Mouse (Mus musculus): ENCODE measurements around the gene Klhl11. TPM values are rescaled to one million over a fixed set of nuclear protein-coding genes. Genes with fewer than 3 reads are reported as not detected.
A peak's percentile ranks its signal among the peaks of the same experiment; 100 is the strongest.

Gene Klhl11
- total RNA-seq, 2 experiments from 2014 or later = 119 to 121 TPM

DNA sequence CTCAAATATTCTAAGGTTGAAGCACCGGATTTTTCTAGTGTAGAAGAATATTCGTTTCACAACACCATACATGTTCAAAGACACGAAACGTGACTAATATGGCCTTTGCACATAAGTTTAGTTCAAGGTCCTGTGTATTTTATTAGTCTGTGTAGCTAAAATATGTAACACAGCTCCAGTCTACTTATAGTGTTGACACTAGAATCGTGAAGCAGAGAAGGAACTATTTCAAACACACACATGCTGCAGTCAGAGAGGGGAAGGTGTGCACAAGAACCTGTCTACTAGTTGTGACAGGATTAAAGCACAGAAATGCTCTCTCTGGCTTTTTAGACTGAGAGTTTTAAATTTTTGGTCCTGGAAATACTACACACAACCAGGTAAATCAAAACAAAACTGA, 14.8 kb downstream of the Klhl11 start:
- Histone ChIP-seq H3K27ac (no peak overlapping the region), H3K4me3 (no peak overlapping the region)
- no peak for DNase-seq (ENCODE audit: low spot score in 2 of 2)
- TF ChIP-seq CTCF (conservative IDR thresholded peaks at IDR 0.05) = no peak

DNA sequence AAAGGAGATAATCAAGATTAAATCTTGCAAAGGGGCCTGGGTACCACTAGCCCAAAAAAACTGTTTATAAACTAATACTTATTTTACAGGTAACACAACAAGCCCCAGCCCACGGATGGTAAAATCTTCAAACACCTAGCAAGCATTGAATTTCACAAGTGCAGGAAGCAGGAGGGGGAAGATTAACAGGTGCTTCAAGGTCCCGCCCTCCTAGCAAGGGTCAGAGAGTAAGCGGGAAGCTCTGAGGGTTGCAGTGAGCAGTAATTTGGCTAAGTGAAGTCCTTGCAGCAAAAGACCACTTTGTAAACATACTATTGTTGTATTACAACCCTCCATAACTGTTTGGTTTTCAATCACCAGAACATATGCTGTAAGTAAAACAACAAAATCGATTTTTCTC, 15.3 kb downstream of the Klhl11 start:
- DNase-seq (ENCODE audit: low spot score in 2 of 2) = no peak
- H3K4me3 ChIP-seq = no peak overlapping the region
- no peak for TF ChIP-seq CTCF (conservative IDR thresholded peaks at IDR 0.05)
- H3K27ac ChIP-seq = no peak overlapping the region

DNA sequence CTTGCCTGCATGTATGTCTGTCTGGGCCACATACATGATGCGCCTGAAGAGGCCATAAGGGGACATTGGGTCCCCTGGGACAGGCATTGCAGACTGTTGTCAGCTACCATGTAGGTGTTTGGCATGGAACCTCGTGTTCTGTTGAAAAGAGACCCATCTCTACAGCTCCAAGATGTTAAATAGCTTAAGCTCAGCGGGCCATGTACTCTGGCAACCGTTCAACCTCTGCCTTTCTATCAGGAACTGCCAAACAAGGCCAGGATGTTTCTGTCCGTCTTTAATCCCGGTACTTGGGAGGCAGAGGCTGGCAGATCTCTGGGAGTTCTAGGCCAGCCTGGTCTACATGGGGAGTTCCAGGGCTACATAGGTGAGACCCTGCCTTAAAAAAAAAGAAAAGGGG, 29.9 kb downstream of the Klhl11 start:
- no peak for DNase-seq (ENCODE audit: low spot score in 2 of 2)
- TF ChIP-seq CTCF (conservative IDR thresholded peaks at IDR 0.05) = no peak
- no peak overlapping the region for H3K4me3 ChIP-seq
- no peak overlapping the region for H3K27ac ChIP-seq

DNA sequence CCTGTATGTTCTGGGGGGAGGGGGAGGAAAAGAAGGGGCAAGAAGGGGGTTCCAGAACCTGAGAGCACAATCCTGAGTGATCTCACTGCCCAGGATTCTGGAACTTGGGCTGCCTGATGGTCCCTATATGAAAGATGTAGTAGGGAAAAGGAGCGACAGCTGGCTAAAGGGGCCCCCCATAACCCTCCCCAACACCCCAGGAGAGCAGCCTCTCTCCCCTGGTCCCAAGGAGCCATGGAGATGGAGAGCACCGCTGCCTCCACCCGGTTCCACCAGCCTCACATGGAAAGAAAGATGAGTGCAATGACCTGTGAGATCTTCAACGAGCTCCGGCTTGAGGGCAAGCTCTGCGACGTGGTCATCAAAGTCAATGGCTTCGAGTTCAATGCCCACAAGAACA, 30.7 kb downstream of the Klhl11 start, which contains the start of the genes Nt5c3b and Klhl10:
Gene Nt5c3b (minus strand): TSS at position 12 of the 400 bp plus-strand sequence.
Gene Klhl10 (plus strand): TSS at position 121 of the 400 bp plus-strand sequence.
- no peak for DNase-seq (ENCODE audit: low spot score in 2 of 2)
- H3K4me3 ChIP-seq = peak within 1 kb of the TSS; percentile 83
- peak within 1 kb of the TSS; percentile 95 for H3K27ac ChIP-seq
- no peak for TF ChIP-seq CTCF (conservative IDR thresholded peaks at IDR 0.05)

DNA sequence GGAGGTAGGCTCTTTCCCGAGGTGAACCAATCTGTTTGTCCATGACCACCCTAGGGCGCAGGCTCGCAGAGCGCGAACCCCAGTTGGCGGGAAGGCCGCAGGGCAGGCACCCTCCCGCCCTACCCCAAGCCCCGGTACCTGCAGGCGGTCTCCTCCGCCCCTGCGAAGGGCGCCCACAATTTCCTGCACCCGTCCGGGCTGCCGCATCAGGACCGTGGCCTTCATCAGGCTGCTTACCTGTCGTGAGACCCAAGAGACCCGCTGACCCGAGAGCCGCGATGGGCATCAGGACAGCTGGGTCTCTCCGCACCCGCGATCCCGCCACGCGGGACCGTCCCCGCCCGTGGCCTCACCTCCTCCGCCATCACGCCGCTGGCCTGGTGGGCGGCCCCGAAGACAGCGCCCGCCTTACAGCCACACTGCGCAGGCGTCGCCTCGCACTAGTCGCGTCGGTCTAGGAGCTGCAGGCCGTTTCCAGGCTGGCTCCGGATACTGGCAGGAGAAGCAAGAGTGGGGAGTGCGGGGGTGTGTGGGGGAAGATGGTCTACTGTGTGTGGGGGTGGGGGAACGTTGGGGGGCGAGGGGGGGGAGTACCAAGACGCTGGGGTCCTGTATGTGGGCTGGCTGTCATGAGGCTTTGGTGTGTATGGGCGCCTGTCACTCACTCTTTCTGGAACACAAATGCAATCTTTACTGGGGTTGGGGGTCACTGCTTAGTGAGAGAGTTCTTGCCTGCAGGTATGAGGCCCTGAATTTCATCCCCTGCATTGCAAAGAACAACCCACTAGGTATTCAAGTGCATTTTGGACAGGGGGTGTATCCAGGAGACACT, 31.6 kb downstream of the Klhl11 start:
- H3K4me3 ChIP-seq = peak overlapping the region; percentile 83
- no peak for TF ChIP-seq CTCF (conservative IDR thresholded peaks at IDR 0.05)
- DNase-seq (ENCODE audit: low spot score in 2 of 2) = peak; percentile 80 to 85
- peak overlapping the region; percentile 95 for H3K27ac ChIP-seq

DNA sequence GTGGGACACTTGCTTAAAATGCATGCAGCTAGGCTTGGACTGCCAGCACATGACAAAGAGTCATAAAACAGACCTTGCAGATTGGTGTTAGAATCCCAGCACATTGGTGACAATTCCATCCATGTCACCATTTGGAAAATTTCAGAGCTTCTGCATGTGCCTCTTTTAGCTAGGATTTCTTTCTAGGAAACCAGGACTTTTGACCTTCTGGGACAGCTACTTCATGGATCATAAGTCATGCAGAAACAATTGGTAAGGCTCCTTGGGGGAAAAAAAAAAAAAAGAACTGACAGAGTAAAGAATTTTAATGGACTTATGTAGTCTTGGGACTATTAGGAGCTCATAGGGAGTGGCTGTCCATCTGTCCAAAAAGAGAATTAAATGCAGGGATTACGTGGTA, 34.6 kb downstream of the Klhl11 start:
- no peak for DNase-seq (ENCODE audit: low spot score in 2 of 2)
- H3K27ac ChIP-seq = no peak overlapping the region
- H3K4me3 ChIP-seq = no peak overlapping the region
- TF ChIP-seq CTCF (conservative IDR thresholded peaks at IDR 0.05) = no peak

DNA sequence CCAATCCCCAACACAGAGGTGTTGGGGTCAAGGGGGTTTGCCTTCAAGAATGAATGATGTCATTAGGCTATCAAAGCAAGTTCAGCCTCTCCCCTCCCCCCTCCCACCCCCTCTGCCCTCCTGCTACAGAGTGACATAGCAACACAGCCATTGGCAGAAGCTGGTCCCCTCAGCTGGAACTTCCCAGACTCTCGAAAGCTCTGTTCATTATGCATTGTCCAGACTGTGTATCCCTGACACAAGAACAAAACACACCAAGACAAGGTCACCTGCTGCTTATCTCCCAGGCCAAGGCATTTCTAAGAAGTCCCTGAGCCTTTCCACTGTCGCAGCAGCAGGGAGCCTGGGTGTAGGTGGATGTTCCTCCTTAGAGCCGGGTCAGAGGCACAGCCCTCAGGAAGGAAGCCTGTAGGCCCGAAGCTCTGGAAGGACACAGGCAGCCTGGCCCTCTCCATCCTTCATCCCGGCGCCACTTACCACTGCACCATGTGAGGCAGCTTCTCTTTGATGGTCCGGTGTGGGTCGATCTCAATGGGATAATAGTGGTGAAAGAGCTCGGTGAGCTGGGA, 36.8 kb downstream of the Klhl11 start:
- H3K27ac ChIP-seq = no peak overlapping the region
- no peak for TF ChIP-seq CTCF (conservative IDR thresholded peaks at IDR 0.05)
- H3K4me3 ChIP-seq = no peak overlapping the region
- DNase-seq (ENCODE audit: low spot score in 2 of 2) = no peak

DNA sequence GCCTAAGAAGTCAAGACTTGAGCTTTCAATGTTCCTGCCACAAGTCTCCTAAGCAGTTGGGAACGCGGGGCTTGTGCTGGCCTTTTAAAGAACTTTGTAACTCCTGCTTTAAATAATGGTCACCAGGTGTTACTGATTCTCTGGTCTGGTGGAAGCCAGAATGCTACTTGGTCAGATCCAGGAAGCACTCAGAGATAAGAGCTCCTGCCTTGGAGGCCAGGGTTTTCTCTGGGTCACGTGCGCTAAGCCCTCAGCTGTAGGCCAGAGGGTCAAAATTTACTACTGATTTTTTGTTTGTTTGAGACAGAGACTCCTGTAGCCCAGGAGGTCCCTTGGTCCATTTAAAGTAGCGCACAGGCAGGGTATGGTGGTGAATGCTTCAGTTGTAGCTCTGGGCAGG, 40.5 kb downstream of the Klhl11 start:
- TF ChIP-seq CTCF (conservative IDR thresholded peaks at IDR 0.05) = no peak
- no peak for DNase-seq (ENCODE audit: low spot score in 2 of 2)
- Histone ChIP-seq H3K27ac (no peak overlapping the region), H3K4me3 (no peak overlapping the region)

DNA sequence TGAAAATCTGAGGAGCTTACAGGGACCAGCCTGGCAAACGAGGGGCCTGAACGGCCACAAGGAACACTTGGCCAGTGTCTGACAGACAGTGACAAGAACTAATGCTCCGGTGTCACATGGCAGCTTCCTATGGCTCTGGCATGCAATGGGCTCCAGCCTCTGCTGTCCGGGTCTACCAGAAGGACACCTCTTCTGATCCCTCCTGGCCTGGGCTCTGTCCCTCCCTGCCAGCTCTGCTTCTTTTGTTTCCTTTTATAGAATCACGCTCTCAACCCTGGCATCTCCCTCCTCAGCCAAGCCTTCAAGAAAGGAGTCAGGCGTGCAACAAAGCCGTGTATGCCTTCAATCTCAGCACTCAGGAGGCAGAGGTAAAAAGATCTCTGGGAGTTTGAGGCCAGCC, 42.5 kb downstream of the Klhl11 start:
- Histone ChIP-seq H3K27ac (peak overlapping the region; percentile 36; the same call in 1 of the 2 replicates), H3K4me3 (no peak overlapping the region)
- DNase-seq (ENCODE audit: low spot score in 2 of 2) = no peak
- TF ChIP-seq CTCF (conservative IDR thresholded peaks at IDR 0.05) = no peak

DNA sequence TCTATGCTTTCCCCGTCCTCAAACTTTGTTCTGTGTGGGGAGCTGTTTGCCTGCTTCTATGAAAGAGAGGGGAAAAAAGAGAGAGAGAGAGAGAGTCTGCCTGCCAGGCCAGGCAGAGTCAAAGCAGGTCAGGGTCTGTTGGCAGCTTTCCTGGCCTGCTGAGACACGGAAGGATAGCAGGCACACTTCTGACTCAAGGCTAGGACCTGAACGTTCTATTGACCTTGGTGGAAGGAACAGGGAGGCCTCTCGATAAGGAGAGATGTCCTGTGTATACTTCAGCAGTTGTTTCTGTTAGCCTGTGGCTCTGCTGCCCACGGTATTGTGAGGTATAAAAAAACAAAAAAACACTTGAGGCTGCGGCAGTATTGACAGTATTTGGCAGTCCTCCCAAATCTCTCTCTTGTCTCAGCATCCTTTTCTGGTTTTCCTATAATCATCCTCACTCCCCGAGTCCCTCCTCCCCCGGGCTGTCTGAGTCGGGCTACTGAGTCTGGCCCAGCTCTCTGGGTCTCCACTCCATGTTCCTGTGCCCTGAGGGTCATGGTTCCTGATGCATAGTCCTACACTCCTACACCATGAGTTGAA, 43.8 kb downstream of the Klhl11 start:
- Histone ChIP-seq H3K4me3 (no peak overlapping the region), H3K27ac (peak overlapping the region; percentile 70)
- TF ChIP-seq CTCF (conservative IDR thresholded peaks at IDR 0.05) = no peak
- DNase-seq (ENCODE audit: low spot score in 2 of 2) = no peak

DNA sequence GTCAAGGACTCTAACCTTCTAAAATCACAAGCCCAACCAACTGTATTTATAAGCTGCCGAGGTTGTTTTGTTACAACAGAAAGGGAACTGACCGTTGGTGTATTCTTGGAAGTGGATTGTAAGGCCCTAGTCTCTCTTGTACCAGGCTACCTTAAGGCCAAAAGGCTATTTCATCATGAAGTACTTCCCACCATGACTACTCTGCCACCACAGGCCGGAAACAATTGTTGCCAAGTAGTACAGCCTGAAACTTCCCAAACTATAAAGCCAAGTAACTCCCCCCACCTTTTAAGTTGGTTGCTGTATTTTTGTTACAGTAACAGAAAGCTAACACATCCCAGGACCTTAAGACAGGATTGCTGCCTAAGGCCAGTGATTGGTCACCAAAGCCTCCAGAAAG, 45.7 kb downstream of the Klhl11 start:
- no peak for TF ChIP-seq CTCF (conservative IDR thresholded peaks at IDR 0.05)
- Histone ChIP-seq H3K4me3 (no peak overlapping the region), H3K27ac (no peak overlapping the region)
- no peak for DNase-seq (ENCODE audit: low spot score in 2 of 2)

DNA sequence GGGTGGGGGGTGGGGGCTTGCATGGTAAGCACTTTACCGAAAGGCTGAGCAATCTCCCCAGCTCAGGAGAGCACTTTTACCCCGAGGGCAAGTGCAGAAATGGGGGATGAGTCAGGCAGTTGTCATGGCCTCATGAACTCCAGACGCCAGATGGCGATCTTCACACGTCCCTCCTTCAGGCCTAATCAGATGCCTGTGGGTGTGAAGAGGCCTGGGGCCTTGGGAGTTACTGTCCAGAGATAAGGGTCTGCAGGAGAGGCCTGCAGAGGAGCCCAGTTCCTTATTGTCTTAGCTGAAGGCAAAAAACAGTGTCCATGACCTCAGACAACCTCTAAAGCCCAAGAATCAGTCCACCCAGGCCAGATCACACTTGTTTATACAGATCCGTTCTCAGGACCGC, 46.7 kb downstream of the Klhl11 start:
- Histone ChIP-seq H3K4me3 (no peak overlapping the region), H3K27ac (no peak overlapping the region)
- peak; percentile 82 for TF ChIP-seq CTCF (conservative IDR thresholded peaks at IDR 0.05)
- DNase-seq (ENCODE audit: low spot score in 2 of 2) = peak; percentile 50 to 78

DNA sequence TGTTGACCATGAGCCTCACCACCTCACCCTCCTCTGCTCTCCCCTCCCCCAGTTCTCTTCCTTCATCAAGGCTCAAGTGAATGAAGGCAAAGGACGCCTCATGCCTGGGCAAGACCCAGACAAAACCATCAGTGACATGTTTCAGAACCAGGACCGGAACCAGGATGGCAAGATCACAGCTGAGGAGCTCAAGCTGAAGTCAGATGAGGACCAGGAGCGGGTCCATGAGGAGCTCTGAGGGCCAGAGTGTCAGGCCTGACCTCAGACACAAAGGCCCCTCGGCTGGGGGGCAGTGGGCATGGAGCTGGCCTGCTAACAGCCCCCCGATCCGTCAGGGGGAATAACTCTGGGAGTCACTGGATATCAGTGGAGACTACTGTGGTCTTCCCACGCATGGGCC, 48.7 kb downstream of the Klhl11 start:
- no peak for TF ChIP-seq CTCF (conservative IDR thresholded peaks at IDR 0.05)
- no peak overlapping the region for H3K4me3 ChIP-seq

More for the DNA sequence above, 48.7 kb downstream of the Klhl11 start:
- no peak overlapping the region for H3K27ac ChIP-seq
- DNase-seq (ENCODE audit: low spot score in 2 of 2) = no peak
